Mouse (Mus musculus): Measurements from ENCODE around the gene Chchd6.

Gene Chchd6

GRCm38 (mm10) chr6:89333964-89334702 is 261.3 kb downstream of the Chchd6 start:
- DNase-seq (ENCODE audit: extremely low spot score, low read depth, low spot score) = no peak

Data from hindlimb bud, embryonic 11.5 days (tissue).